ENCODE assay signal across 9 mouse cellular contexts in genomic region chr14:22035900-22036299, GRCm38 (mm10). TPM values are rescaled to one million over a fixed set of nuclear protein-coding genes. Genes with fewer than 3 reads are reported as not detected.
DNase-seq lines count a peak whose midpoint lies in the region; ATAC-seq lines count a peak whose summit lies in the region.
"Had no signal": no experiment of that assay in that cellular context is flagged by ENCODE, and none has a peak within 500 bp of the region (broad histone marks: within the 10 kb centered on the region; RNA-seq: fewer than 3 reads in every experiment).

No protein-coding gene starts in this region.

- no peak overlapping the region for H3K4me2 ChIP-seq in embryonic facial prominence, embryonic 11.5 days (ENCODE audit: low read depth, low read length)
- H3K4me2 ChIP-seq in liver, embryonic 12.5 days: no peak overlapping the region

- DNase-seq in heart, adult 18-20 months: peak; percentile 16 to 38
- DNase-seq in heart, postnatal 25 days (ENCODE audit: low spot score): no peak
- peak; percentile 58 for DNase-seq in MN1 (ENCODE audit: low spot score)
- DNase-seq in embryonic facial prominence, embryonic 11.5 days (ENCODE audit: low spot score): no peak
- peak; percentile 21 to 38 for DNase-seq in kidney, postnatal 36 days
- no peak for DNase-seq in cerebellum, adult 11-12 months
- no peak for DNase-seq in urinary bladder, postnatal 14 days (ENCODE audit: low spot score)

- intact Hi-C loops in heart, postnatal 25 days (cut with DNase I): no loop called here

- H3K9me3 ChIP-seq in embryonic facial prominence, embryonic 11.5 days (replicated peaks; ENCODE audit: control insufficient read depth, low read length): no peaks in the 10 kb centered on the region
- H3K9me3 ChIP-seq in liver, embryonic 12.5 days (replicated peaks): no peaks in the 10 kb centered on the region

- H3K4me3 ChIP-seq in embryonic facial prominence, embryonic 11.5 days (ENCODE audit: low read depth, low read length): no peak overlapping the region
- H3K4me3 ChIP-seq in liver, embryonic 12.5 days: no peak overlapping the region

- no peak overlapping the region for H3K9ac ChIP-seq in embryonic facial prominence, embryonic 11.5 days (replicated peaks; ENCODE audit: low read length)
- no peak overlapping the region for H3K9ac ChIP-seq in liver, embryonic 12.5 days

- H3K27me3 ChIP-seq in embryonic facial prominence, embryonic 11.5 days (ENCODE audit: control insufficient read depth, insufficient read depth, low read length): no peaks in the 10 kb centered on the region; the same call in 1 of the 2 replicates
- no peaks in the 10 kb centered on the region for H3K27me3 ChIP-seq in liver, embryonic 12.5 days (replicated peaks)
- H3K27me3 ChIP-seq: CH12.LX had no signal

- H3K36me3 ChIP-seq in embryonic facial prominence, embryonic 11.5 days (replicated peaks; ENCODE audit: control insufficient read depth, insufficient read depth, low read depth, low read length): no peaks in the 10 kb centered on the region
- no peaks in the 10 kb centered on the region for H3K36me3 ChIP-seq in liver, embryonic 12.5 days

- ATAC-seq in embryonic facial prominence, embryonic 11.5 days (replicated peaks; ENCODE audit: insufficient number of reproducible peaks, low FRiP score, low TSS enrichment, low read depth): 0 out of 2 replicates have a peak, but pooled peaks have one; percentile 18
- ATAC-seq in liver, embryonic 12.5 days: no peak

- 22% methylated on average over 3 of the region's 3 CpGs for WGBS in embryonic facial prominence, embryonic 11.5 days
- WGBS in liver, embryonic 12.5 days (ENCODE audit: insufficient replicate concordance): 49% methylated on average over 3 of the region's 3 CpGs

- H3K4me1 ChIP-seq in embryonic facial prominence, embryonic 11.5 days (ENCODE audit: control insufficient read depth, insufficient read depth, low read length): no peaks in the 10 kb centered on the region
- no peaks in the 10 kb centered on the region for H3K4me1 ChIP-seq in liver, embryonic 12.5 days

- no peak overlapping the region for H3K27ac ChIP-seq in embryonic facial prominence, embryonic 11.5 days (replicated peaks; ENCODE audit: low read depth, low read length)
- no peak overlapping the region for H3K27ac ChIP-seq in liver, embryonic 12.5 days

RNA-seq across cellular contexts. Expression of gene Lrmda, which starts 16.4 kb away (rescaled TPM):
- total RNA-seq in heart, adult 18-20 months (2021): 1 to 10 TPM; 1.5 to 2.4 TPM
- 1 to 10 TPM in 1 of 2 experiments, under 1 TPM in 1; 0.83 to 1.8 TPM for total RNA-seq in heart, postnatal 25 days (2021)
- 0.22 TPM in 1 of 2 replicates, not detected in the other for polyA plus RNA-seq in embryonic facial prominence, embryonic 11.5 days (2014; fragmentation: Nextera tagmentation; extraction: Ambion mirVana)
- 0.23 and 0.49 TPM in 2 replicates for polyA plus RNA-seq in liver, embryonic 12.5 days (2016; fragmentation: Nextera tagmentation; extraction: Ambion mirVana)

RNA-seq across cellular contexts. Expression of gene Zfp503, which starts 46.5 kb away (rescaled TPM):
- 1 to 10 TPM; 1.2 to 2.0 TPM for total RNA-seq in heart, adult 18-20 months (2021)
- total RNA-seq in heart, postnatal 25 days (2021): 1 to 10 TPM; 1.5 to 2.1 TPM
- 9.5 and 10.2 TPM in 2 replicates for polyA plus RNA-seq in embryonic facial prominence, embryonic 11.5 days (2014; fragmentation: Nextera tagmentation; extraction: Ambion mirVana)
- polyA plus RNA-seq in liver, embryonic 12.5 days (2016; fragmentation: Nextera tagmentation; extraction: Ambion mirVana): 2.8 and 4.0 TPM in 2 replicates
- total RNA-seq: CH12.LX had no signal

Comparison
In these comparisons a context has a peak if more than half of its experiments do, and no peak if none do; other contexts are left out.
1. DNase-seq: peak in heart, adult 18-20 months (2 of 2), MN1 (single experiment) and kidney, postnatal 36 days (2 of 2); none in heart, postnatal 25 days (single experiment), embryonic facial prominence, embryonic 11.5 days (single experiment), cerebellum, adult 11-12 months (single experiment) and urinary bladder, postnatal 14 days (single experiment).